Mouse (Mus musculus) MEL (cell line): Measurements from ENCODE around the gene Dusp22. TPM values are rescaled to one million over a fixed set of nuclear protein-coding genes. Genes with fewer than 3 reads are reported as not detected.

Experiments
- DNase-seq: peaks from one replicate; pipeline ENCODE4 v3.0.0; 2011; ENCODE audit warnings: low read depth, low spot score
- H3K27ac ChIP-seq: 2 replicates; pipeline ENCODE4 v1.5.1; 2012; ENCODE audit warnings: low read depth, mild to moderate bottlenecking, control low read depth, low read length, moderate library complexity; ENCODE audit not compliant: control insufficient read depth
- H3K27me3 ChIP-seq, 2 experiments: fragments of 150-350 bp in 1 of 2; sonication (generic) in 1 of 2; 2 replicates each; pipeline ENCODE4 v1.6.1; 2012; ENCODE audit warnings: low read length in 2 of 2, mild to moderate bottlenecking in 2 of 2, improper control_type of control experiment in 1 of 2, moderate library complexity in 1 of 2; ENCODE audit not compliant: insufficient read depth in 2 of 2, control insufficient read depth in 1 of 2
- H3K36me3 ChIP-seq, 2 experiments: 2 replicates each; pipeline ENCODE4 v1.6.1; 2012 to 2014; ENCODE audit warnings: low read length in 2 of 2, improper control_type of control experiment in 1 of 2, inconsistent platforms in 1 of 2, mild to moderate bottlenecking in 1 of 2; ENCODE audit not compliant: insufficient read depth in 2 of 2, control insufficient read depth in 1 of 2
- H3K4me1 ChIP-seq, 2 experiments: fragments of 150-350 bp in 1 of 2; sonication (generic) in 1 of 2; 2 replicates each; pipeline ENCODE4 v1.6.1; 2012; ENCODE audit warnings: low read length in 2 of 2, improper control_type of control experiment in 1 of 2, mild to moderate bottlenecking in 1 of 2; ENCODE audit not compliant: insufficient read depth in 2 of 2, control insufficient read depth in 1 of 2
- H3K4me3 ChIP-seq, 2 experiments: fragments of 150-350 bp in 1 of 2; sonication (generic) in 1 of 2; 2 replicates each; pipeline ENCODE4 v1.5.1; 2012; ENCODE audit warnings: low read depth in 2 of 2, low read length in 2 of 2, mild to moderate bottlenecking in 2 of 2, moderate library complexity in 2 of 2, control low read depth in 1 of 2, improper control_type of control experiment in 1 of 2; ENCODE audit not compliant: control insufficient read depth in 1 of 2, insufficient read depth in 1 of 2
- H3K79me2 ChIP-seq: 2 replicates; pipeline ENCODE4 v1.6.1; 2012; ENCODE audit warnings: mild to moderate bottlenecking, low read length, moderate library complexity; ENCODE audit not compliant: control insufficient read depth, poor library complexity, insufficient read depth
- H3K9ac ChIP-seq: 2 replicates; pipeline ENCODE4 v1.6.1; 2012; ENCODE audit warnings: low read depth, mild to moderate bottlenecking, control low read depth, low read length, moderate library complexity; ENCODE audit not compliant: control insufficient read depth, poor library complexity, severe bottlenecking
- H3K9me3 ChIP-seq: fragments of 150-350 bp; sonication (generic); replicated peaks from 2 replicates; pipeline ENCODE4 v1.6.1; 2012; ENCODE audit warnings: mild to moderate bottlenecking, low read length, improper control_type of control experiment, moderate library complexity; ENCODE audit not compliant: insufficient read depth
- BHLHE40 ChIP-seq: IDR thresholded peaks from 2 replicates; pipeline ENCODE4 v1.6.1; 2012; ENCODE audit warnings: low read depth, mild to moderate bottlenecking, inconsistent platforms, low read length, improper control_type of control experiment, borderline replicate concordance
- CHD2 ChIP-seq: IDR thresholded peaks from 2 replicates; pipeline ENCODE4 v1.6.1; 2011; ENCODE audit warnings: low read length, improper control_type of control experiment
- CTCF ChIP-seq, 3 experiments: IDR thresholded peaks in 2 of 3; conservative IDR thresholded peaks in 1 of 3; 2 replicates each; pipeline ENCODE4 v1.5.1; 2011 to 2012; ENCODE audit warnings: low read length in 3 of 3, low read depth in 2 of 3, mild to moderate bottlenecking in 2 of 3, improper control_type of control experiment in 1 of 3, inconsistent platforms in 1 of 3, mixed read lengths in 1 of 3, moderate library complexity in 1 of 3; ENCODE audit not compliant: control insufficient read depth in 1 of 3, insufficient read depth in 1 of 3, poor library complexity in 1 of 3, severe bottlenecking in 1 of 3
- E2F4 ChIP-seq: IDR thresholded peaks from 2 replicates; pipeline ENCODE4 v1.6.1; 2011; ENCODE audit warnings: low read depth, low read length, improper control_type of control experiment, borderline replicate concordance
- ETS1 ChIP-seq: IDR thresholded peaks from 2 replicates; pipeline ENCODE4 v1.6.1; 2012; ENCODE audit warnings: low read depth, mild to moderate bottlenecking, inconsistent platforms, low read length, improper control_type of control experiment, moderate library complexity
- GABPA ChIP-seq: IDR thresholded peaks from 2 replicates; pipeline ENCODE4 v1.6.1; 2012; ENCODE audit warnings: low read depth, mild to moderate bottlenecking, inconsistent platforms, low read length, improper control_type of control experiment, moderate library complexity
- GATA1 ChIP-seq: IDR thresholded peaks from 2 replicates; pipeline ENCODE4 v1.6.1; 2011; ENCODE audit warnings: low read depth, low read length, improper control_type of control experiment
- HCFC1 ChIP-seq: IDR thresholded peaks from 2 replicates; pipeline ENCODE4 v1.6.1; 2012; ENCODE audit warnings: low read depth, mild to moderate bottlenecking, inconsistent platforms, low read length, improper control_type of control experiment, moderate library complexity
- JUND ChIP-seq: IDR thresholded peaks from 2 replicates; pipeline ENCODE4 v1.6.1; 2011; ENCODE audit warnings: low read depth, mild to moderate bottlenecking, improper control_type of control experiment, low read length
- KAT2A ChIP-seq: conservative IDR thresholded peaks from 2 replicates; pipeline ENCODE4 v1.6.1; 2012; ENCODE audit warnings: low read depth, low read length, improper control_type of control experiment, inconsistent platforms
- MAFK ChIP-seq: IDR thresholded peaks from 2 replicates; pipeline ENCODE4 v1.6.1; 2011; ENCODE audit warnings: low read depth, mild to moderate bottlenecking, low read length, improper control_type of control experiment, borderline replicate concordance
- MEF2A ChIP-seq: IDR thresholded peaks from 2 replicates; pipeline ENCODE4 v1.6.1; 2014; ENCODE audit warnings: low read depth, mild to moderate bottlenecking, inconsistent platforms, low read length, improper control_type of control experiment; ENCODE audit not compliant: poor library complexity, insufficient replicate concordance, severe bottlenecking; ENCODE audit errors: extremely low read depth
- MXI1 ChIP-seq: IDR thresholded peaks from 2 replicates; pipeline ENCODE4 v1.6.1; 2011; ENCODE audit warnings: mild to moderate bottlenecking, low read depth, low read length, improper control_type of control experiment
- MYB ChIP-seq: IDR thresholded peaks from 2 replicates; pipeline ENCODE4 v1.6.1; 2011; ENCODE audit warnings: mild to moderate bottlenecking, low read depth, low read length, improper control_type of control experiment
- MYC ChIP-seq: IDR thresholded peaks from 2 replicates; pipeline ENCODE4 v1.6.1; 2011; ENCODE audit warnings: low read depth, mild to moderate bottlenecking, low read length, improper control_type of control experiment, moderate library complexity
- NELFE ChIP-seq: IDR thresholded peaks from 2 replicates; pipeline ENCODE4 v1.6.1; 2011; ENCODE audit warnings: low read depth, low read length, improper control_type of control experiment
- NRF1 ChIP-seq: IDR thresholded peaks from 2 replicates; pipeline ENCODE4 v1.6.1; 2014; ENCODE audit warnings: low read depth, mild to moderate bottlenecking, inconsistent platforms, low read length, improper control_type of control experiment, moderate library complexity; ENCODE audit not compliant: poor library complexity, insufficient read depth, severe bottlenecking
- POLR2AphosphoS2 ChIP-seq: IDR thresholded peaks from 2 replicates; pipeline ENCODE4 v1.6.1; 2011; ENCODE audit warnings: low read length, improper control_type of control experiment
- POLR2AphosphoS5 ChIP-seq: IDR thresholded peaks from 2 replicates; pipeline ENCODE4 v1.6.1; 2012; ENCODE audit warnings: low read depth, borderline replicate concordance, mild to moderate bottlenecking, inconsistent platforms, low read length, moderate library complexity, mixed read lengths
- RAD21 ChIP-seq: IDR thresholded peaks from 2 replicates; pipeline ENCODE4 v1.6.1; 2011; ENCODE audit warnings: mild to moderate bottlenecking, low read depth, low read length, improper control_type of control experiment
- RCOR1 ChIP-seq: IDR thresholded peaks from 2 replicates; pipeline ENCODE4 v1.6.1; 2012; ENCODE audit warnings: low read depth, mild to moderate bottlenecking, inconsistent platforms, low read length, improper control_type of control experiment
- SIN3A ChIP-seq: IDR thresholded peaks from 2 replicates; pipeline ENCODE4 v1.6.1; 2012; ENCODE audit warnings: low read length, improper control_type of control experiment, inconsistent platforms
- SMC3 ChIP-seq: IDR thresholded peaks from 2 replicates; pipeline ENCODE4 v1.6.1; 2011; ENCODE audit warnings: low read depth, low read length, improper control_type of control experiment
- TCF12 ChIP-seq: IDR thresholded peaks from 2 replicates; pipeline ENCODE4 v1.6.1; 2014; ENCODE audit warnings: low read depth, mild to moderate bottlenecking, inconsistent platforms, low read length, improper control_type of control experiment, moderate library complexity
- UBTF ChIP-seq: IDR thresholded peaks from 2 replicates; pipeline ENCODE4 v1.6.1; 2012; ENCODE audit warnings: low read depth, mild to moderate bottlenecking, inconsistent platforms, low read length, improper control_type of control experiment, moderate library complexity, borderline replicate concordance; ENCODE audit not compliant: insufficient read depth
- ZC3H11A ChIP-seq: IDR thresholded peaks from 2 replicates; pipeline ENCODE4 v1.6.1; 2012; ENCODE audit warnings: low read depth, mild to moderate bottlenecking, inconsistent platforms, low read length, improper control_type of control experiment
- ZMIZ1 ChIP-seq: IDR thresholded peaks from 2 replicates; pipeline ENCODE4 v1.6.1; 2012; ENCODE audit warnings: low read depth, mild to moderate bottlenecking, inconsistent platforms, low read length, improper control_type of control experiment, moderate library complexity
- ZNF384 ChIP-seq: IDR thresholded peaks from 2 replicates; pipeline ENCODE4 v1.6.1; 2012; ENCODE audit warnings: low read depth, mild to moderate bottlenecking, inconsistent platforms, low read length, improper control_type of control experiment
- polyA plus RNA-seq, 2 experiments: library from polyadenylated mRNA; stranded (reverse) in 1 of 2; unstranded in 1 of 2; fragments of >175 nt in 1 of 2; fragments of >200 nt in 1 of 2; gene quantifications; 2 replicates each; pipeline versions ENCODE4 v1.2.1 to v1.2.4; 2012; ENCODE audit warnings: low replicate concordance in 2 of 2, low read depth in 1 of 2; ENCODE audit not compliant: insufficient read length in 2 of 2, insufficient read depth in 1 of 2, missing spikeins in 1 of 2
- total RNA-seq: library from RNA; depleted of rRNA; stranded (reverse); fragments of 300-350 nt; gene quantifications from 2 replicates; pipeline ENCODE4 v1.2.3, GENCODE M21; 2012

Gene Dusp22
- total and polyA plus RNA-seq, 3 experiments, result not detected

DNA sequence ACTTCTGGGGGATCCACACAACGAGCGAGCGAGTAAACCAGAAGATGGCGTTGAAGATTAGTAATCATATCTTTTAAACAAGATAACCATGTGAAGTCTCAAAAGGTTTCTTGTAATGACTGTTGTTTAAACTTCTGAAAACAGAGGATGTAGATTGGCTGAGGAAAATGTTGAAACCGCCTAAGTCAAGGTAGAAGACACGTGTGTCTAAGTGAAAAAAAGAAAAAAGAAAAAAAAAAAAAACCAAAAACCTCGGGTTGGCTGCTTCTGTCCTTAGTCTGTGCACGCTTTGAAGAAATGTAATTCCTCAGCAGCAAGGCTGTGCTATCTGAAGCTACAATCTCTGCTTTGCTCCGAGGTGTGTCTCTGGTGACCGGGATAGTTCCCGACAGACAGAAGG lies 87.7 kb downstream of the Dusp22 start:
- Histone ChIP-seq H3K27me3 (no peaks in the 10 kb centered on the region), H3K9ac (no peak overlapping the region)
- TF ChIP-seq JUND (no peak), TCF12 (no peak), BHLHE40 (no peak), POLR2AphosphoS2 (no peak), MYB (no peak), ZNF384 (no peak), MEF2A (no peak), RCOR1 (no peak), GABPA (no peak), SMC3 (no peak), HCFC1 (no peak), RAD21 (no peak), KAT2A (no peak), ETS1 (no peak), GATA1 (no peak), MYC (no peak), NELFE (no peak), MAFK (no peak), CTCF (IDR thresholded peaks at IDR 0.05 in 2 of 3, conservative IDR thresholded peaks at IDR 0.05 in 1 of 3; ENCODE audit: control insufficient read depth in 1 of 3, insufficient read depth in 1 of 3, low read depth in 2 of 3, low read length in 3 of 3, poor library complexity in 1 of 3, severe bottlenecking in 1 of 3) (no peak), ZC3H11A (no peak)
- TF ChIP-seq, all 39 proteins: peak for 0

DNA sequence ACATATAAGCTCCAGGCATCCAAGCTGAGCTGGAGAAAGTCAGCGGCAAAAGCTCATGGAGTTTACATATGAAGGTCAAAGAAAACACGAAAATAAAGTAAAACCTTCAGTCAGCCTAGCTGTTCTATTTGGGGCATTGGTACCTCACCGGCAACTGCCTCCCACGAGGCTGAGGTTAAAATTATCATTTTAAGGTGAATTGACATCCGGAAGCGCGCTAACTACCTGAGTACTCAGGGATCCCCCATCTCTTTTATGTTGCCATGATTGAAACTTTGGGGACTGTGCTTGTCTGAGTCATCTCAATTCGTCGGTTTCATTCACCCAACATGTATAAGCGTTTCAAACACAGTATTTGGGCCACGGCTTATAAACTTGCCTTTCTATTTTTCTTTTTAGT lies 88.5 kb downstream of the Dusp22 start:
- TF ChIP-seq POLR2AphosphoS2 (no peak), CHD2 (no peak), KAT2A (no peak), MYB (no peak), ZNF384 (no peak), E2F4 (no peak), GATA1 (no peak), ETS1 (no peak), SMC3 (no peak), UBTF (no peak), MXI1 (no peak), MEF2A (no peak), MAFK (no peak), SIN3A (no peak), NRF1 (no peak), ZMIZ1 (no peak), POLR2AphosphoS5 (no peak)
- H3K27me3 ChIP-seq, result no peaks in the 10 kb centered on the region
- no peak overlapping the region for H3K9ac ChIP-seq
- no peaks in the 10 kb centered on the region for H3K4me1 ChIP-seq
- no peak for DNase-seq
- H3K27ac ChIP-seq, result no peak overlapping the region
- H3K36me3 ChIP-seq, result no peaks in the 10 kb centered on the region
- no peaks in the 10 kb centered on the region for H3K9me3 ChIP-seq
- H3K79me2 ChIP-seq, result no peaks in the 10 kb centered on the region
- no peak overlapping the region for H3K4me3 ChIP-seq

More for the DNA sequence above, 87.7 kb downstream of the Dusp22 start:
- DNase-seq, result no peak
- Histone ChIP-seq H3K4me3 (no peak overlapping the region), H3K27ac (no peak overlapping the region), H3K4me1 (no peaks in the 10 kb centered on the region), H3K79me2 (no peaks in the 10 kb centered on the region), H3K36me3 (no peaks in the 10 kb centered on the region), H3K9me3 (no peaks in the 10 kb centered on the region)
